Mouse (Mus musculus) left cerebral cortex, adult 11 months (tissue): ENCODE data around the gene Parp6.
A peak's percentile ranks its signal among the peaks of the same experiment; 100 is the strongest.

Source experiments
- DNase-seq: peaks from one replicate; pipeline ENCODE4 v3.0.0; 2022; ENCODE audit warnings: low spot score

Parp6 gene

GRCm38 (mm10) chr9:59656635-59657617 lies 39.8 kb downstream of the Parp6 start:
- DNase-seq: peak; percentile 78

GRCm38 (mm10) chr9:59658146-59658545 lies 41.1 kb downstream of the Parp6 start:
- DNase-seq: no peak

GRCm38 (mm10) chr9:59659036-59660026 lies 42.2 kb downstream of the Parp6 start:
- peak; percentile 83 for DNase-seq

GRCm38 (mm10) chr9:59660421-59660820 lies 43.3 kb downstream of the Parp6 start:
- DNase-seq: no peak

- no peak for DNase-seq
These were observed 44.4 kb downstream of the Parp6 start for GRCm38 (mm10) chr9:59661298-59661975.

GRCm38 (mm10) chr9:59663226-59663625 lies 46.1 kb downstream of the Parp6 start:
- DNase-seq: no peak

- DNase-seq: no peak
These were observed 46.9 kb downstream of the Parp6 start for GRCm38 (mm10) chr9:59663957-59664356.

- DNase-seq: no peak
These were observed 47.7 kb downstream of the Parp6 start for GRCm38 (mm10) chr9:59664664-59665256.

- no peak for DNase-seq
These were observed 48.9 kb downstream of the Parp6 start for GRCm38 (mm10) chr9:59666016-59666415.

- DNase-seq: no peak
These were observed 49.7 kb downstream of the Parp6 start for GRCm38 (mm10) chr9:59666813-59667212.

GRCm38 (mm10) chr9:59667250-59667649 lies 50.2 kb downstream of the Parp6 start:
- DNase-seq: no peak

- DNase-seq: no peak
These were observed 50.8 kb downstream of the Parp6 start for GRCm38 (mm10) chr9:59667904-59668303.

- no peak for DNase-seq
These were observed 51.4 kb downstream of the Parp6 start for GRCm38 (mm10) chr9:59668473-59668872.

GRCm38 (mm10) chr9:59669172-59669571 lies 52.1 kb downstream of the Parp6 start:
- no peak for DNase-seq

GRCm38 (mm10) chr9:59672195-59672894 lies 55.3 kb downstream of the Parp6 start:
- DNase-seq: no peak

GRCm38 (mm10) chr9:59673427-59673826 lies 56.3 kb downstream of the Parp6 start:
- DNase-seq: no peak

- no peak for DNase-seq
These were observed 58.5 kb downstream of the Parp6 start for GRCm38 (mm10) chr9:59675598-59675997.

GRCm38 (mm10) chr9:59678313-59678712 lies 61.2 kb downstream of the Parp6 start:
- DNase-seq: no peak

GRCm38 (mm10) chr9:59679678-59680533 lies 62.8 kb downstream of the Parp6 start, which contains the start of gene Gramd2:
Gramd2 (plus strand) TSS chr9:59680144.
- DNase-seq: no peak

GRCm38 (mm10) chr9:59680534-59680875 lies 63.4 kb downstream of the Parp6 start:
- no peak for DNase-seq
